Comparison of ENCODE assay signal across 31 mouse cellular contexts in genomic region chr3:109119973-109120372, GRCm38 (mm10). TPM values are rescaled to one million over a fixed set of nuclear protein-coding genes. Genes with fewer than 3 reads are reported as not detected.
DNase-seq lines count a peak whose midpoint lies in the region; ATAC-seq and TF ChIP-seq lines count a peak whose summit lies in the region.
"Had no signal": no experiment of that assay in that cellular context is flagged by ENCODE, and none has a peak within 500 bp of the region (broad histone marks: within the 10 kb centered on the region; RNA-seq: fewer than 3 reads in every experiment).

No protein-coding gene starts in this region.

- WGBS in forebrain, embryonic 13.5 days: 77% methylated on average over 5 of the region's 5 CpGs
- 88% methylated on average over 5 of the region's 5 CpGs for WGBS in forebrain, embryonic 11.5 days
- WGBS in heart, embryonic 12.5 days: 73% methylated on average over 5 of the region's 5 CpGs
- WGBS in forebrain, embryonic 16.5 days: 63% methylated on average over 5 of the region's 5 CpGs
- 75% methylated on average over 5 of the region's 5 CpGs for WGBS in kidney, embryonic 16.5 days

- in situ Hi-C loops in CH12.LX (cut with MboI; ENCODE audit: low pct_ligation_motif_present, low pct_unique_long_range_greater_than_20kb, low sequenced_read_pairs): no loop called here

- H3K4me3 ChIP-seq in forebrain, embryonic 13.5 days: no peak overlapping the region
- H3K4me3 ChIP-seq in forebrain, embryonic 11.5 days (ENCODE audit: low read depth, low read length): no peak overlapping the region
- no peak overlapping the region for H3K4me3 ChIP-seq in heart, embryonic 12.5 days
- H3K4me3 ChIP-seq in CH12.LX (replicated peaks in 1 of 3; ENCODE audit: low read depth in 2 of 3, low read length in 2 of 3, poor library complexity in 1 of 3): no peak overlapping the region
- H3K4me3 ChIP-seq in forebrain, embryonic 16.5 days (replicated peaks; ENCODE audit: low read length): no peak overlapping the region
- H3K4me3 ChIP-seq in kidney, embryonic 16.5 days (ENCODE audit: low read length): no peak overlapping the region
- H3K4me3 ChIP-seq: heart, embryonic 15.5 days; hindbrain, embryonic 10.5 days; hindbrain, embryonic 13.5 days; intestine, embryonic 15.5 days had no signal

- no peak overlapping the region for H3K9ac ChIP-seq in forebrain, embryonic 13.5 days
- no peak overlapping the region for H3K9ac ChIP-seq in forebrain, embryonic 11.5 days (ENCODE audit: low read length)
- H3K9ac ChIP-seq in heart, embryonic 12.5 days: no peak overlapping the region
- no peak overlapping the region for H3K9ac ChIP-seq in CH12.LX (ENCODE audit: insufficient read depth, low read depth)
- no peak overlapping the region for H3K9ac ChIP-seq in forebrain, embryonic 16.5 days (replicated peaks; ENCODE audit: low read depth, low read length)
- H3K9ac ChIP-seq in kidney, embryonic 16.5 days (replicated peaks; ENCODE audit: low read length): no peak overlapping the region
- H3K9ac ChIP-seq: heart, embryonic 15.5 days; hindbrain, embryonic 13.5 days; intestine, embryonic 15.5 days had no signal

- H3K9me3 ChIP-seq in forebrain, embryonic 13.5 days (replicated peaks): no peaks in the 10 kb centered on the region
- no peaks in the 10 kb centered on the region for H3K9me3 ChIP-seq in forebrain, embryonic 11.5 days (ENCODE audit: control insufficient read depth, low read length)
- no peaks in the 10 kb centered on the region for H3K9me3 ChIP-seq in heart, embryonic 12.5 days (replicated peaks)
- H3K9me3 ChIP-seq in CH12.LX (replicated peaks; ENCODE audit: low read length): no peaks in the 10 kb centered on the region
- no peaks in the 10 kb centered on the region for H3K9me3 ChIP-seq in forebrain, embryonic 16.5 days (ENCODE audit: control insufficient read depth, low read length)
- no peaks in the 10 kb centered on the region for H3K9me3 ChIP-seq in kidney, embryonic 16.5 days (ENCODE audit: low read length)
- H3K9me3 ChIP-seq: heart, embryonic 15.5 days; hindbrain, embryonic 10.5 days; hindbrain, embryonic 13.5 days; intestine, embryonic 15.5 days had no signal

- H3K4me1 ChIP-seq in forebrain, embryonic 13.5 days: peaks cover 10% of the 10 kb centered on the region; the same call in 1 of the 2 replicates
- H3K4me1 ChIP-seq in forebrain, embryonic 11.5 days (replicated peaks; ENCODE audit: control insufficient read depth, insufficient read depth, low read length): 0 out of 2 replicates have a peak, but pooled peaks cover 3% of the 10 kb centered on the region
- peaks cover 16% of the 10 kb centered on the region for H3K4me1 ChIP-seq in heart, embryonic 12.5 days (replicated peaks)
- H3K4me1 ChIP-seq in CH12.LX (ENCODE audit: control insufficient read depth in 1 of 2, insufficient read depth in 2 of 2): peaks cover 0 to 4% of the 10 kb centered on the region in 2 experiments; a peak in 1 of 4 replicates
- H3K4me1 ChIP-seq in forebrain, embryonic 16.5 days (replicated peaks; ENCODE audit: control insufficient read depth, insufficient read depth, low read length): peaks cover 11% of the 10 kb centered on the region; the same call in 1 of the 2 replicates
- H3K4me1 ChIP-seq in kidney, embryonic 16.5 days (ENCODE audit: insufficient read depth, low read length): peaks cover 11% of the 10 kb centered on the region

- no peak for TF ChIP-seq POLR2A in CH12.LX (IDR thresholded peaks at IDR 0.05; ENCODE audit: low read depth, low read length)

- ATAC-seq in forebrain, embryonic 13.5 days: peak; percentile 44; the same call in 1 of the 2 replicates
- no peak for ATAC-seq in forebrain, embryonic 11.5 days (replicated peaks; ENCODE audit: low FRiP score)
- no peak for ATAC-seq in heart, embryonic 12.5 days (ENCODE audit: insufficient number of reproducible peaks, low FRiP score)
- peak; percentile 71 for ATAC-seq in forebrain, embryonic 16.5 days
- ATAC-seq in kidney, embryonic 16.5 days (ENCODE audit: low FRiP score, low TSS enrichment): no peak
- ATAC-seq: hindbrain, embryonic 16.5 days; intestine, embryonic 15.5 days; Patski had no signal

- no peak overlapping the region for H3K4me2 ChIP-seq in forebrain, embryonic 13.5 days
- H3K4me2 ChIP-seq in forebrain, embryonic 11.5 days (ENCODE audit: low read depth, low read length, severe bottlenecking): no peak overlapping the region
- no peak overlapping the region for H3K4me2 ChIP-seq in heart, embryonic 12.5 days
- peak overlapping the region; percentile 31 for H3K4me2 ChIP-seq in CH12.LX (ENCODE audit: insufficient read depth, low read depth, poor library complexity, severe bottlenecking)
- no peak overlapping the region for H3K4me2 ChIP-seq in forebrain, embryonic 16.5 days (ENCODE audit: low read length)
- no peak overlapping the region for H3K4me2 ChIP-seq in kidney, embryonic 16.5 days (replicated peaks; ENCODE audit: low read depth, low read length)
- H3K4me2 ChIP-seq: heart, embryonic 11.5 days; heart, embryonic 15.5 days; hindbrain, embryonic 13.5 days; intestine, embryonic 15.5 days had no signal

- TF ChIP-seq CTCF in CH12.LX (conservative IDR thresholded peaks at IDR 0.05 in 1 of 2, IDR thresholded peaks at IDR 0.05 in 1 of 2; ENCODE audit: low read depth in 2 of 2, low read length in 2 of 2): no peak

- H3K36me3 ChIP-seq in forebrain, embryonic 13.5 days (ENCODE audit: poor library complexity, severe bottlenecking): no peaks in the 10 kb centered on the region
- H3K36me3 ChIP-seq in forebrain, embryonic 11.5 days (ENCODE audit: control insufficient read depth, insufficient read depth, low read length): no peaks in the 10 kb centered on the region
- no peaks in the 10 kb centered on the region for H3K36me3 ChIP-seq in heart, embryonic 12.5 days
- no peaks in the 10 kb centered on the region for H3K36me3 ChIP-seq in CH12.LX (replicated peaks in 1 of 2; ENCODE audit: control insufficient read depth in 1 of 2, insufficient read depth in 1 of 2, low read length in 1 of 2)
- no peaks in the 10 kb centered on the region for H3K36me3 ChIP-seq in forebrain, embryonic 16.5 days (ENCODE audit: control insufficient read depth, insufficient read depth)
- no peaks in the 10 kb centered on the region for H3K36me3 ChIP-seq in kidney, embryonic 16.5 days (ENCODE audit: insufficient read depth, low read length)
- H3K36me3 ChIP-seq: G1E; heart, embryonic 15.5 days; hindbrain, embryonic 10.5 days; hindbrain, embryonic 13.5 days; intestine, embryonic 15.5 days had no signal

- no peak for TF ChIP-seq RAD21 in CH12.LX (IDR thresholded peaks at IDR 0.05; ENCODE audit: low read depth, low read length)

- H3K79me2 ChIP-seq in CH12.LX (replicated peaks; ENCODE audit: control insufficient read depth, extremely low read depth, insufficient read depth, poor library complexity, severe bottlenecking): no peaks in the 10 kb centered on the region

- dilution Hi-C loops in CH12.LX (cut with MboI; ENCODE audit: extremely low pct_ligation_motif_present, extremely low pct_unique_long_range_greater_than_20kb, low sequenced_read_pairs): no loop called here

- H3K27me3 ChIP-seq in forebrain, embryonic 13.5 days: no peaks in the 10 kb centered on the region
- H3K27me3 ChIP-seq in forebrain, embryonic 11.5 days (ENCODE audit: control insufficient read depth, insufficient read depth, low read length): no peaks in the 10 kb centered on the region; the same call in 1 of the 2 replicates
- H3K27me3 ChIP-seq in heart, embryonic 12.5 days (replicated peaks): 0 out of 2 replicates have a peak, but pooled peaks cover 5% of the 10 kb centered on the region
- H3K27me3 ChIP-seq in CH12.LX (replicated peaks): no peaks in the 10 kb centered on the region
- no peaks in the 10 kb centered on the region for H3K27me3 ChIP-seq in forebrain, embryonic 16.5 days (replicated peaks; ENCODE audit: control insufficient read depth, insufficient read depth, low read length)
- H3K27me3 ChIP-seq in kidney, embryonic 16.5 days (ENCODE audit: insufficient read depth, low read length): no peaks in the 10 kb centered on the region
- H3K27me3 ChIP-seq: heart, embryonic 15.5 days; hindbrain, embryonic 13.5 days; intestine, embryonic 15.5 days; Patski had no signal

- no peak for TF ChIP-seq EP300 in CH12.LX (IDR thresholded peaks at IDR 0.05; ENCODE audit: low read length)

- no peak overlapping the region for H3K27ac ChIP-seq in forebrain, embryonic 13.5 days
- no peak overlapping the region for H3K27ac ChIP-seq in forebrain, embryonic 11.5 days (ENCODE audit: low read depth, low read length)
- no peak overlapping the region for H3K27ac ChIP-seq in heart, embryonic 12.5 days (ENCODE audit: poor library complexity, severe bottlenecking)
- no peak overlapping the region for H3K27ac ChIP-seq in CH12.LX (ENCODE audit: insufficient read depth, low read depth)
- no peak overlapping the region for H3K27ac ChIP-seq in forebrain, embryonic 16.5 days (ENCODE audit: low read length)
- no peak overlapping the region for H3K27ac ChIP-seq in kidney, embryonic 16.5 days (ENCODE audit: low read length)
- H3K27ac ChIP-seq: heart, embryonic 15.5 days; hindbrain, embryonic 10.5 days; hindbrain, embryonic 13.5 days; intestine, embryonic 15.5 days had no signal

- DNase-seq in forebrain, embryonic 11.5 days (ENCODE audit: low spot score): no peak
- DNase-seq in heart, adult 11 months: peak; percentile 13
- DNase-seq in CH12.LX (ENCODE audit: extremely low read depth): no peak
- no peak for DNase-seq in kidney, adult 8-10 months
- DNase-seq: adrenal gland, postnatal 10 days; adrenal gland, postnatal 36 days; cerebellum, adult 11-12 months; cerebellum, adult 8-10 months; cerebellum, postnatal 14 days; gastrocnemius, postnatal 10 days; gastrocnemius, postnatal 36 days; heart, postnatal 10 days; heart, postnatal 36 days; kidney, adult 11 months had no signal

RNA-seq across cellular contexts. Expression of gene Slc25a24, which starts 3.0 kb away (rescaled TPM):
- polyA plus RNA-seq in forebrain, embryonic 13.5 days (2015; fragmentation: Nextera tagmentation; extraction: Ambion mirVana): 7.7 and 9.2 TPM in 2 replicates
- 25.2 and 25.3 TPM in 2 replicates for polyA plus RNA-seq in forebrain, embryonic 11.5 days (2014; fragmentation: Nextera tagmentation; extraction: Ambion mirVana)
- polyA plus RNA-seq in heart, embryonic 12.5 days (2016; fragmentation: Nextera tagmentation; extraction: Ambion mirVana): 39.8 and 40.4 TPM in 2 replicates
- total RNA-seq in CH12.LX (2012; rRNA removed): not detected in 2 replicates
- 0.08 TPM in 1 of 2 replicates, not detected in the other for total RNA-seq in CH12.LX (2014; rRNA removed)
- not detected in 2 replicates for polyA plus RNA-seq in CH12.LX (2012; ENCODE audit: insufficient read length, low read depth)
- polyA plus RNA-seq in forebrain, embryonic 16.5 days (2015; fragmentation: Nextera tagmentation; extraction: Ambion mirVana): 4.3 and 6.1 TPM in 2 replicates
- polyA plus RNA-seq in kidney, embryonic 16.5 days (2015; fragmentation: Nextera tagmentation; extraction: Ambion mirVana): 21.0 and 22.8 TPM in 2 replicates
- polyA plus RNA-seq: G1E had no signal

RNA-seq across cellular contexts. Expression of gene Slc25a54, which starts 39.7 kb away (rescaled TPM):
- not detected in 2 replicates for polyA plus RNA-seq in forebrain, embryonic 13.5 days (2015; fragmentation: Nextera tagmentation; extraction: Ambion mirVana)
- not detected in 2 replicates for polyA plus RNA-seq in forebrain, embryonic 11.5 days (2014; fragmentation: Nextera tagmentation; extraction: Ambion mirVana)
- polyA plus RNA-seq in heart, embryonic 12.5 days (2016; fragmentation: Nextera tagmentation; extraction: Ambion mirVana): not detected in 2 replicates
- total RNA-seq in CH12.LX (2012; rRNA removed) (not detected in 2 replicates), CH12.LX (2014; rRNA removed) (not detected in 2 replicates)
- polyA plus RNA-seq in CH12.LX (2012; ENCODE audit: insufficient read length, low read depth): not detected in 2 replicates
- polyA plus RNA-seq in forebrain, embryonic 16.5 days (2015; fragmentation: Nextera tagmentation; extraction: Ambion mirVana): not detected in 2 replicates
- polyA plus RNA-seq in kidney, embryonic 16.5 days (2015; fragmentation: Nextera tagmentation; extraction: Ambion mirVana): not detected in 2 replicates
- total RNA-seq: adrenal gland, adult 18-20 months; adrenal gland, postnatal 10 days; adrenal gland, postnatal 36 days; G1E; gastrocnemius, postnatal 10 days; gastrocnemius, postnatal 36 days; granulocyte monocyte progenitor cell, adult 5-6 weeks; heart, adult 8-10 months; heart, postnatal 10 days; heart, postnatal 36 days had no signal
- polyA plus RNA-seq: embryonic facial prominence, embryonic 11.5 days; embryonic facial prominence, embryonic 14.5 days; G1E; heart, embryonic 11.5 days; heart, embryonic 15.5 days; hindbrain, embryonic 10.5 days; hindbrain, embryonic 13.5 days; hindbrain, embryonic 16.5 days; intestine, embryonic 15.5 days; Patski had no signal

Comparison
In these comparisons a context has a peak if more than half of its experiments do, and no peak if none do; other contexts are left out.
1. ATAC-seq: peak in forebrain, embryonic 13.5 days (single experiment) and forebrain, embryonic 16.5 days (single experiment); none in forebrain, embryonic 11.5 days (single experiment), heart, embryonic 12.5 days (single experiment) and kidney, embryonic 16.5 days (single experiment).